Mouse (Mus musculus) naive thymus-derived CD4-positive, alpha-beta T cell, adult 5 months (primary cell): ENCODE data around the gene Mis12. TPM values are rescaled to one million over a fixed set of nuclear protein-coding genes. Genes with fewer than 3 reads are reported as not detected.

Source experiments
- polyA plus RNA-seq: library from polyadenylated mRNA; unstranded; fragments of 100-300 nt; shearing (Covaris generic); gene quantifications from one replicate; pipeline ENCODE4 v1.2.1, GENCODE M21; 2017

The Mis12 gene
- polyA plus RNA-seq, result 27.4 TPM

DNA sequence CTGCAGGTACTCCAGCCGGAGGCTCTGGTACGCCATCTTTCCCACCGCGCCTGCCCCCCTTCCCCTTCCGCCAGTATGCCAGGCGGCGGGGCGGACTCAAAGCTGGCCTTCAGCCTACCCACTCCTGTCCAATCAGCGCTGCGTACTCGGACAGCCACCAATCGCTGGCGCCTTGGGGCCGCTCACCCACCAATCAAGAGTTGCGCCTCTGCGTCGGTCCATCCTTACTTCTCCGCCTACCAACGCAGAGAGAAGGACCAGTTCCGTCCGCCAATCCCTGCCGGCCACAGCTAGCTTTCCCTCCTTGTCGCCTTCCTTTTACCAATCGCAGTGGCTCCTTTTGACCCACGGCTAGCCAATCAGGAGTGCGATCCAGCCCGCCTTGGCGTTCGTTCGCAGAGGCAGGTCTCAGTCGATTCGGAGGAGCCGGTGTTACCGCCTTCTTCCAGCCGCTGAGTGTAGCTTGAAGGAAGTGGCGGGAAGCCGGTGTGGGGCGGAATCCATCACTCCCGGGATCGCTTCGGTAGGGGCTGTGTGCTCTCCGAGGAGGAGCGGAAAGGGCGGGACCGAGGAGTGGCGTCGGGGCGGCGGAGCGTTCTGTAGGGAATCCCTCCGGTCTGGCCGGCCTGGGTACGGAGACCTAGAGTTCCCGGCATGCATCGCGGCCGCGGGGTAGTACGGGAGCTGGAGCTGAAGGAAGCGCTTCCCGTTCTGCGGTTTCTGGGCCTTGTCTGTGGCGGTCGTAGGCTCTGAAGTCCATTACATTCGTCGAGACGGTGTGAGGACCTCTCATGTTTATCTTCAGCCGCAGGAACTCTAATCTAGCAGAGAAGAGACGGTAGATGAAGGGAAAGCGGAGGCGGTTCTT lies at the start of gene Mis12, which contains the start of gene Derl2:
TSS of gene Mis12 (plus strand) at position 411 of the 868 bp plus-strand sequence.
TSS of gene Derl2 (minus strand) at position 641 of the 868 bp plus-strand sequence.

DNA sequence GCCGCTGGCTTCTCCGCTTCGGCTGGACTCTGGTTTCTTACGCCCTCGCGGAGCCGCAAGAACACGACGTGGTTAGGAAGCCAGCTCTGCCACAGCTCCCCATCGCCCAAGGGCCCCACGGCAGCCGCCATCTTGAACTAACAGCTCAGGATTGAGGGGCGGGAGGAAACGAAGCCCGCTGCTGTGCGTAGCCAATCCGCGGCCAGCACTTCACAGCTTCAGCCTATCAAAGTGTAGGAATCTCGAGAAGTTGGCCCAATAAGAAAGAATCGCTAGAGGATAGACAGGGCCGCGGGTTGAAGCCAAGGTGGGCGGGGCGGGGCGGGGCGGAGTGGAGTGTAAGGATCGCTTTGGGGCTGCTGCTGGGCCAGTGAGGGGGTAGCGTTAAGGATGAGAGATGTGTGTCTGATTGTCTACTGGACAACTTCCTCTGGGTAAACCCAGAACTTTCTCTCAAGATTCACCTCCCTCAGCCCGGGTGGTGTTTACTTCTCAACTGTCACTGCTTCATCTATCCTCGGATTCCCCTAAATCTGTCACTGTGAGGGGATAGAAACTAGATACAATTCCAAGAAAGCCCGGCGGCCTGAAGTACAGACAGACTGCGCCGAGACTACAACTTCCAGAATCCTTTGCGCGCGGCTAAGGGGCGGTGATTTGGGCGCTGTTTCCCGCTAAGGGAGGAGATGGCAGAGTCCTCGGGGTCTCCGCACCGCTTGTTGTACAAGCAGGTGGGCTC lies 49.4 kb upstream of the Mis12 start, which contains the start of the genes Nup88 and Rpain:
TSS of gene Nup88 (minus strand) at position 153 of the 739 bp plus-strand sequence.
TSS of gene Rpain (plus strand) at position 393 of the 739 bp plus-strand sequence.

GRCm38 (mm10) chr11:70982557-70983228 lies 36.7 kb upstream of the Mis12 start, which contains the start of gene C1qbp:
Gene C1qbp, minus strand, starts transcription at chr11:70983026.

DNA sequence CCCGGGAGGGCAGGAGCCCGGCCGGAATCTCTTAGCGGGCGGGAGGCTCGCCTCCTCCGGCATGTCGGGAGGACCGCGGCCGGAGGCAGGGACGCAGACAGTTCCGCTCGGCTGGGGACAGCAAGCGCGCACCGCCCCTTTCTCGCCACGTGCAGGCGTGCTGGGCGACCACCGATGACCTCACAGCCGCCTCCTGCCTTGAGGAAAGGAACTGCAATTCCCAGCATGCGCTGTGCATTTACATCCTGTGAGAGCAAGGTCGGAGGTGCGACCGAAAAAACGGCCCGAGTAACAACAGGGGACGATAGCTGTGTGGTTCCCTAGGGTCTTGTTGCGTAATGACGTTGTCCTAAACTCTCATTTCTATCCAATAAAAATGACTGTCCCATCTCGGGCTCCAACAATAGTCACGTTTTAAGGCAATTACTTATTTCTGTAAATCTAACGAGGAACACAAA lies 15.1 kb upstream of the Mis12 start, which contains the start of gene Dhx33:
TSS of gene Dhx33 (minus strand) at position 122 of the 458 bp plus-strand sequence.

DNA sequence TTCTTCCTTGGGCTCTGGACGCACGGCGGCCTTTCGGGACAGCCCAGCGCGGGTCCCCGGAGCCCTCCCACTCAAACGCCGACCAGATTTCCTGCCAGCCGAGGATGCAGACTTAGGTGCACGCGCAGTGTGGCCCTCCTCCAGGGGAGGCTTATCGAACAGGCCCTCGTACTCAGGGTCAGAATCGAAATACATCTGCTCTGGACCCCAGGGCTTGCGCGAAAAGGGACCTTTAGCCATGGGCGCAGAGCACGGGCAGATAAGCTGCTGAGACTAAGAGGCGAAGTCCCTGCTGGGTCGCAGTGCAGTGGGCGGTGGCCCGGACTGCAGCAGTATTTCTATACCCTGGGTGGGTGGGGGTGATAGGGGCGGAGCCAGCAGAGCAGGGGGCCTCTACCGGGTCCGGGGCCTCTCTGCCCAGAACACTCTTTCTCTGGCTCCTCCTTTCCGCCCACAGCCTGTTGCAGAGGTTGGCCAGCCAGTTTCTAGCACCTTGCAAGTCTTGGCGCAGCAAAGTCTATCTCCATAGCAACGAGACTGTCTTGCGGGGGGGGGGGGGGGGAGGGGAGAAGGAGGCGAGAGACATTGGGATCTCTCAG lies 13.9 kb downstream of the Mis12 start, which contains the start of gene 6330403K07Rik:
TSS of gene 6330403K07Rik (minus strand) at position 351 of the 599 bp plus-strand sequence.

Other genes starting within 250 kb of the Mis12 start
- gene Scimp, start 207.0 kb upstream of the Mis12 start, polyA plus RNA-seq, result not detected
- 72.3 TPM for gene Rabep1, start 174.8 kb upstream of the Mis12 start, polyA plus RNA-seq
- 114 TPM for gene Nup88, start 49.6 kb upstream of the Mis12 start, polyA plus RNA-seq
- 145 TPM for gene Rpain, start 49.4 kb upstream of the Mis12 start, polyA plus RNA-seq
- gene C1qbp, start 36.6 kb upstream of the Mis12 start, polyA plus RNA-seq, result 98.1 TPM
- gene Dhx33, start 15.2 kb upstream of the Mis12 start, polyA plus RNA-seq, result 24.4 TPM
- gene Derl2, start 230 bp downstream of the Mis12 start, polyA plus RNA-seq, result 44.5 TPM
- not detected for gene 6330403K07Rik, start 13.9 kb downstream of the Mis12 start, polyA plus RNA-seq
- gene Nlrp1a, start 125.1 kb downstream of the Mis12 start, polyA plus RNA-seq, result not detected
- 0.25 TPM for gene Nlrp1b, start 211.1 kb downstream of the Mis12 start, polyA plus RNA-seq